Mouse (Mus musculus) neural tube, embryonic 12.5 days (tissue): ENCODE measurements around the gene Lcn2. TPM values are rescaled to one million over a fixed set of nuclear protein-coding genes. Genes with fewer than 3 reads are reported as not detected.

ENCODE experiments used
- ATAC-seq: fragments of 200-750 bp; cut with Nextera tagmentation; 2 replicates; pipeline ENCODE4 v1.8.0; 2017; ENCODE audit warnings: low read depth, mild to moderate bottlenecking, moderate TSS enrichment, moderate library complexity; ENCODE audit not compliant: low FRiP score
- H3K27ac ChIP-seq: fragments of 300-500 bp; sonication (generic); 2 replicates; pipeline ENCODE4 v1.5.1; 2016
- H3K27me3 ChIP-seq: fragments of 300-500 bp; sonication (generic); replicated peaks from 2 replicates; pipeline ENCODE4 v1.6.1; 2016; ENCODE audit warnings: mild to moderate bottlenecking
- H3K36me3 ChIP-seq: fragments of 300-500 bp; sonication (generic); 2 replicates; pipeline ENCODE4 v1.6.1; 2016; ENCODE audit warnings: mild to moderate bottlenecking
- H3K4me1 ChIP-seq: fragments of 300-500 bp; sonication (generic); 2 replicates; pipeline ENCODE4 v1.6.1; 2016
- H3K4me2 ChIP-seq: fragments of 300-500 bp; sonication (generic); replicated peaks from 2 replicates; pipeline ENCODE4 v1.6.1; 2016; ENCODE audit warnings: mild to moderate bottlenecking
- H3K4me3 ChIP-seq: fragments of 300-500 bp; sonication (generic); 2 replicates; pipeline ENCODE4 v1.5.1; 2016
- H3K9ac ChIP-seq: fragments of 300-500 bp; sonication (generic); 2 replicates; pipeline ENCODE4 v1.6.1; 2016; ENCODE audit warnings: mild to moderate bottlenecking
- H3K9me3 ChIP-seq: fragments of 300-500 bp; sonication (generic); 2 replicates; pipeline ENCODE4 v1.6.1; 2016; ENCODE audit warnings: mild to moderate bottlenecking
- WGBS: fragments of 180-500 bp; shearing (Covaris S2); methylation state at CpG from one replicate; pipeline ENCODE4 v1.1.7; 2016; 5-methylcytosine and 5-hydroxymethylcytosine counted together
- polyA plus RNA-seq: library from polyadenylated mRNA; unstranded; fragments of >200 nt; fragmentation: Nextera tagmentation; extraction: Ambion mirVana; gene quantifications from 2 replicates; pipeline ENCODE4 v1.2.1, GENCODE M21; 2016

Lcn2 gene
- polyA plus RNA-seq, 1 experiment from 2014 or later: 1.1 TPM

DNA sequence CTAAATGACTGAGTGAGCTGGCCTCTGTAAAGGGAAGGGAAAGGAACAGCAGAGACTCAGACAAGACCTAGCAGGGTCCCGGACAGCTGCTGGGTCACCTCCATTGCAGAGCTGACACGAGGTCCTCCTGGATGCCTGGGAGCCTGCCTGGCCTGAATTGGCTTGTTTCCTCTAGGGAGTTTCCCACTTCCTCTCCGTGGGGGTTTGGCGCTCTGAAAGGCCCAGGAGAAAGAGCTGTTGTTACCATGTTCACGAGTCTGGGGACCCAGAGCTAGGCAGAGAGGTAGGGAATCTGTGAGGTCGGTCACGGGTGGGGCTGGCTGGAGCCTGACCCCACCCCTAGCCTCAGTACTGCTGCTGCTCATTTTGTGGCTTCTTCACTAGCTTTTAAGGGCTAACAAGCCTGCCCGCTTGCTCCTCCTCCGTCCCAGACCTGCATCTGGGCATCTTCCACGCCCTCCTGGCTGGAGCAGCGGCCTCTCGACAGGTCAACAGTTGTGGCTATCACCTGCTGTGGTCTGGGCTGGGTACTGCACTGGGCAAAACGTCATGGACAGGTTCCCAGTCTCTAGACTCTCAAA lies 37.5 kb downstream of the Lcn2 start:
- Histone ChIP-seq H3K27me3 (0 out of 2 replicates have a peak, but pooled peaks cover 4% of the 10 kb centered on the region), H3K36me3 (no peaks in the 10 kb centered on the region), H3K4me2 (peak overlapping the region; percentile 89), H3K4me1 (peaks cover 32% of the 10 kb centered on the region), H3K9me3 (no peaks in the 10 kb centered on the region), H3K9ac (no peak overlapping the region; the same call in 1 of the 2 replicates), H3K4me3 (no peak overlapping the region), H3K27ac (no peak overlapping the region; the same call in 1 of the 2 replicates)
- WGBS: 51% methylated on average over 13 of the region's 13 CpGs
- no peak for ATAC-seq

DNA sequence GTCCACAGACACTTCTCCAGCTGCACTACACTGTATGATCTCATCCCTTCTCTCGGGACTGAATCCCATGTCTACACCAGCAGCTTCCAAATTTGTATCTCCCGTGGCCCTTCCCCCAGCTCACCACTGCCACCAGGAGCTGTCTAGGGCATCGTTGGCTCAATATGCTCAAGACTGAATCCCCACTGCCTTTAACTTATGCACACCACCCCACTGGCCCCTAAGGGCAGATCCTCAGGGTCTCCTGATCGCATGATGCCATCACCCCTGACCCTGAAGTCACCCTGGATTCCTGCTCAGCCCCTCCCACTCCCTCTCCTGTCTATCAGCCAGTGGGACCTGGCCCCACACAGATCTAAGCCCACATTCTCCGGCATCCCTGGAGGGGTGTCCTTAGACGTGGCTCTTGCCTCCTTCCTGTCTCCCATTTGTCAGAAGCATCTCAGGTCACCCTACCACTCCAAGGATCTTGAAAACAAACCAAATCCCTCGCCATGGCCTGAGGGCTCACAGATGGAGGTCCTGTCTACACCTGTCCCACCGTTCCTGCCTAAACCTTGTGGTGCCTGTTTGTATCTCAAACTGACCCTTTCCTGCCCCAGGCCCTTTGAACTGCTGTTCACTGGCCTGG lies 38.3 kb downstream of the Lcn2 start:
- 0 out of 2 replicates have a peak, but pooled peaks cover 4% of the 10 kb centered on the region for H3K27me3 ChIP-seq
- H3K4me1 ChIP-seq: peaks cover 32% of the 10 kb centered on the region
- H3K9ac ChIP-seq: no peak overlapping the region
- no peak overlapping the region for H3K4me3 ChIP-seq
- no peak for ATAC-seq
- H3K27ac ChIP-seq: no peak overlapping the region
- no peaks in the 10 kb centered on the region for H3K9me3 ChIP-seq
- WGBS: 69% methylated on average over 8 of the region's 8 CpGs
- H3K4me2 ChIP-seq: no peak overlapping the region
- no peaks in the 10 kb centered on the region for H3K36me3 ChIP-seq

DNA sequence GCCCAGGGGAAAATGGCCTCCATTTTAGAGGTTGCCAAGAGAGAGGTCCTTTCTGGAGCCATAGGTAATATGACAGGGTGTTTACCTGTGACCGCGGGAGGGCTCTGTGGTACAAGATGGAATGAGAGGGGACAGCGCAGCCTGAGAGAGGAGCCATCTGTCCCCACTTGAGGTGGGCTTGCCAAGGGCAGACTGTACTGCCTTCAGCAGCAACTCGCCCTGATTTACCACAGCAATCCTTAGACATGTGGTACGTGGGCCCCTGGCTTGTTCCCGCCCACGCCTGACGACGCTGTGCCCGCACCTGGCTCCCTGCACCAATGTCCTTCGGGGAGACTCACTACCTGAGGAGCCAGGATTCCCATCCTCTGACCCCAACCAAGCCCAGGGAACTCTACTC lies 39.7 kb downstream of the Lcn2 start:
- H3K9ac ChIP-seq: no peak overlapping the region
- no peaks in the 10 kb centered on the region for H3K9me3 ChIP-seq
- 0 out of 2 replicates have a peak, but pooled peaks cover 4% of the 10 kb centered on the region for H3K27me3 ChIP-seq
- 82% methylated on average over 11 of the region's 11 CpGs for WGBS
- H3K27ac ChIP-seq: no peak overlapping the region
- peaks cover 32% of the 10 kb centered on the region for H3K4me1 ChIP-seq
- no peak for ATAC-seq
- H3K4me2 ChIP-seq: no peak overlapping the region
- H3K4me3 ChIP-seq: no peak overlapping the region
- H3K36me3 ChIP-seq: no peaks in the 10 kb centered on the region

DNA sequence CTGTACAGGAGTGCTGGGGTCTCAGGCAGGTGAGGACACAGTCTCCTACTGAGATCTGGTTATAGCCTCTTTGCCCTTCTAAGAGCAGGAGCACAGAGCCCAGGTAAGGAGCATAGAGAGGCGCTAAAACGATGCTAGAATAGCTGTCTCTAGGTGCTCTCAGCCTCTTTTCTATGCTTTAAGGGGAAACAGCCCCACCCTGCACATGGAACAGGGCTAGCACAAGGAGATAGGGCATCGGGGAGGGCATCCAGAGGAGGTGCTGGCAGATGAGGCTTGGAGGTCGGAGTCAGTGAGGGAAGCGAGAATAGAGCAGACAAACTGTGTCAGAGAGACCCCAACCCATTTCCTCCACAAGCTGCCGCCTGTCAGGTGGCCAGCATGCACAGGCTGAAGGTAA lies 41.0 kb downstream of the Lcn2 start:
- no peaks in the 10 kb centered on the region for H3K36me3 ChIP-seq
- 0 out of 2 replicates have a peak, but pooled peaks cover 4% of the 10 kb centered on the region for H3K27me3 ChIP-seq
- no peak overlapping the region for H3K4me3 ChIP-seq
- H3K9me3 ChIP-seq: no peaks in the 10 kb centered on the region
- 76% methylated on average over 6 of the region's 6 CpGs for WGBS
- peaks cover 28% of the 10 kb centered on the region for H3K4me1 ChIP-seq
- no peak overlapping the region for H3K27ac ChIP-seq
- ATAC-seq: no peak
- no peak overlapping the region for H3K4me2 ChIP-seq
- no peak overlapping the region for H3K9ac ChIP-seq

DNA sequence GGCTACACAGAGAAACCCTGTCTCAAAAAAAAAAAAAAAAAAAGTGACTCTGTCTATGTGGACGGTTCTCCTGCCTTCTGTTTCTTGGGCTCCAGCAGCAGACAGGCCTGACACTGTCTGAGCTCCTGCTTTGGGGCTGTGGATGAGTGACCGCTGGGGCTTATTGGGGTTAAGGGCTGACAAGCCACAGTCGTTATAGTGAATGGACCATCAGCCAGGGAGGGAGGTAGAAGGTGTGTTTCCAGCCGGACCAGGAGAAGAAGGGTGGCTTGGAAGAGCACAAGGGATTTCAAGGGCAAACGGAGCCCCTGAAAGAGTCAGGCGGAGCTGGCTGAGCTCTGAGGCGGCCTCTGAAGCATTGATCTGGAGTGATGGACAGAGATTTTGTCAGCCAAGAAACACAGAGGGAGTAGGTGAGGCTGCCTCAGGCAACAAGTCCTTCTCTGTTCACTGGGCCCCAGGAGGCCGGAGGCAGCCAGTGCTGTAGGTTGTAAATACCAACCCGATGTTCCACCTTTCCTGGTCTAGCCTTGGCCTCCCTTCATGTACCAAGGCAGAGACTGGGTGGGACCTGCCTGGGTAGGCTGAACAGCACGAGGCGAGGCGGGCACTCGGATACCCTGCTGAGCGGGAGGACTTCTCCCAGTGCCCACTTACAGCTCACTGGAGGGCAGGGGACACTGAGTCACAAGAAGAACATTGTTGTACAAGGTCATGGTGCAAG lies 43.3 kb downstream of the Lcn2 start:
- H3K9me3 ChIP-seq: no peaks in the 10 kb centered on the region
- no peaks in the 10 kb centered on the region for H3K27me3 ChIP-seq
- peaks cover 8% of the 10 kb centered on the region for H3K4me1 ChIP-seq
- no peak overlapping the region for H3K27ac ChIP-seq
- peaks cover 4% of the 10 kb centered on the region; the same call in 1 of the 2 replicates for H3K36me3 ChIP-seq
- no peak overlapping the region for H3K4me3 ChIP-seq
- no peak overlapping the region for H3K4me2 ChIP-seq
- WGBS: 67% methylated on average over 14 of the region's 14 CpGs
- no peak overlapping the region for H3K9ac ChIP-seq
- no peak for ATAC-seq

DNA sequence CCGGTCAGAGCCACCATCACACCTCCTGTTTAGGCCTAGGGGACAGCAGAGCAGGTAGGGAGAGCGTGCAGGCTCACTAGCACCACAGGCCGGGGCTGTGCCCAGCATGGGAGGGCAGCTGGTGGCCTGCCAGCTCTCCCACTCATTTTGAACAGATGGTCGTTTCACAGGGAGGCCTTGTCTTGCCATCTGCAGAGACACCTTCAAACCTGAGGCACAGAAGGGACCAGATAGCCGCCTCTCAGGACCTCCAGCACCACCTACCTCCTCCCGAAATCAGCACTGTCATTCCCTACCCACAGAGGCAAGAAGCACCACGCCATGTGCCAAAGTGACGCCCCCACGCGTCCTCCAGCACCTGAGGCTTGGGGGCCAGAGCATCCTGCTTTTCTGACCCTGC lies 44.0 kb downstream of the Lcn2 start:
- H3K4me3 ChIP-seq: no peak overlapping the region
- no peak overlapping the region for H3K9ac ChIP-seq
- H3K9me3 ChIP-seq: no peaks in the 10 kb centered on the region
- H3K27me3 ChIP-seq: no peaks in the 10 kb centered on the region
- no peak overlapping the region for H3K4me2 ChIP-seq
- no peak overlapping the region for H3K27ac ChIP-seq
- peaks cover 6% of the 10 kb centered on the region for H3K4me1 ChIP-seq
- H3K36me3 ChIP-seq: peaks cover 5% of the 10 kb centered on the region; the same call in 1 of the 2 replicates
- ATAC-seq: no peak
- WGBS: 80% methylated on average over 10 of the region's 10 CpGs

DNA sequence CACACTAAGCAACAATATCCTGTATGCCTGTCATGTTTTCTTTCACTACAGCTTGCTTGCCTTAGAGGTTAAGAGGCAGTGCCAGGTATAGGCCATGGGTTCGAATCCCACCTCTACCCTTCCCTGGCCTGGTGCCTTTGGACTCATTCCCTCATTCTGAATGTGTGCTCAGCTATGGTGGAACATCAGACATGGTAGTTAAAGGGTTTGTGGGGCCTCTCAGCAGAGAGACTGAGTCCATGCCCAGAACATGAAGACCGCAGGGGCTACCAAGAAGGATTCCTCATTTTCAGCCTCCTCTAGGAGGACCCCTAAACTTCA lies 44.7 kb downstream of the Lcn2 start:
- WGBS: 94% methylated on average over 2 of the region's 2 CpGs
- Histone ChIP-seq H3K27me3 (no peaks in the 10 kb centered on the region), H3K9ac (no peak overlapping the region), H3K9me3 (no peaks in the 10 kb centered on the region), H3K4me1 (peaks cover 6% of the 10 kb centered on the region), H3K36me3 (peaks cover 5% of the 10 kb centered on the region; the same call in 1 of the 2 replicates), H3K27ac (no peak overlapping the region), H3K4me3 (no peak overlapping the region), H3K4me2 (no peak overlapping the region)
- ATAC-seq: no peak

DNA sequence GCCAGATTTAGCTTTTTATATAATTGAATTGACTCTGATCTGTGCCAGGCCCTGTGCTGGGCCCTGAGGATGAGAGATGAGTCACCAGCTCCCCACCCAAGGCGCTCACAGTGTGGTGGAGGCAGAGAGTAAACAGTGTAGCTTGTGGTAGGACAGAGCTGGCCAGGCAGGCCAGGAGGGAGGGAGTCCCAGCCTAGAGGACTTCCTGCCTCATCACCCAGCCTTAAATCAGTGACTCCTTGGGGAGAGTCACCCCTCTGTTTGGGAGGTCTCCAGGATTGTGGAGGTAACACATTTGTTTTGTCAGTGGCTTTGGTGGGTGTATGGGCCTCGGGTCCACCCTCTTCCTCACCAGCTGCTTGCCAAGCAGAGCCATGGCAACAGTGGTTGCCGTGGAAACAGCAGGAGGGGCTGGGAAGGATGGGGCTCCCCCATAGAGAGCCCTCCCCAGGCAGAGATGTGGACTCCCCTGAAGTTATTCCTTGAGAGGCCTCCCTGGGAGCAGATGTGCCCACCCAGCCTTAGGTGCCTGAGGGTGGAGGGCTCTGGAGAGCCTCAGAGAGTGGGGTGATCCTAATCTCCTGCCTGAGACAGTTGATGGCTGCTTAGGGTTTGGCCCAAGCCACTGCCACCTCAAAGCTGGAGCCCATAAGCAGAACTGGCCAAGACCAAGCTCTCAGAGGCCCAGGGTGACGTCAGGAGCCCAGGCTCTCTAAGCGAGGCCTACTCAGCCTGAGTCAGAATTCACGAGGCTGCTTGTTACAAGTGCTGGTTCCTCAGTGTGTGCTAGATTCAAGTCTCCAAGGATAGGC lies 45.3 kb downstream of the Lcn2 start:
- no peaks in the 10 kb centered on the region for H3K27me3 ChIP-seq
- no peak for ATAC-seq
- H3K27ac ChIP-seq: no peak overlapping the region
- peaks cover 6% of the 10 kb centered on the region for H3K4me1 ChIP-seq
- H3K36me3 ChIP-seq: peaks cover 9% of the 10 kb centered on the region; the same call in 1 of the 2 replicates
- no peaks in the 10 kb centered on the region for H3K9me3 ChIP-seq
- no peak overlapping the region for H3K4me2 ChIP-seq
- WGBS: 74% methylated on average over 6 of the region's 6 CpGs
- no peak overlapping the region for H3K9ac ChIP-seq
- no peak overlapping the region for H3K4me3 ChIP-seq

DNA sequence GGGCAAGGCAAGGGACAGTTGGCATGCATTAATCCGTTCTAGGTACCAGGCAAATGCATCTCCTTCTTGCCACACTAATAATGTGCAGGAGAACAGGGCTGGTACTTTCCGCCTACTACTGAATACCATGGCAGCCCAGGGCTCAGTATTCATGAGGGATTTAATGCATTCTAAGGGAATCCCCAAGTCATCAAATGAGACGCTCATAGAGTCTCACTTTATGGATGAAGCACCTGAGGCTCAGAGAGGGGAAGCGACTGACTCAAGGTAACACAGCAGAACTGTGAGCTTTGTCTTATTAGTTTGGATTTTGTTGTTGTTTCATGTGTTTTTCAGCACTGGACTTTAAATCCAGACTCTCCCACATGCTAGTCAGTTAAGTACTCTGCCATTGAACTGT lies 46.0 kb downstream of the Lcn2 start:
- H3K4me1 ChIP-seq: peaks cover 6% of the 10 kb centered on the region
- no peaks in the 10 kb centered on the region for H3K27me3 ChIP-seq
- no peaks in the 10 kb centered on the region for H3K9me3 ChIP-seq
- no peak overlapping the region for H3K9ac ChIP-seq
- no peak for ATAC-seq
- 85% methylated on average over 4 of the region's 4 CpGs for WGBS
- H3K27ac ChIP-seq: no peak overlapping the region
- H3K4me3 ChIP-seq: no peak overlapping the region
- no peak overlapping the region for H3K4me2 ChIP-seq
- H3K36me3 ChIP-seq: peaks cover 9% of the 10 kb centered on the region; the same call in 1 of the 2 replicates

DNA sequence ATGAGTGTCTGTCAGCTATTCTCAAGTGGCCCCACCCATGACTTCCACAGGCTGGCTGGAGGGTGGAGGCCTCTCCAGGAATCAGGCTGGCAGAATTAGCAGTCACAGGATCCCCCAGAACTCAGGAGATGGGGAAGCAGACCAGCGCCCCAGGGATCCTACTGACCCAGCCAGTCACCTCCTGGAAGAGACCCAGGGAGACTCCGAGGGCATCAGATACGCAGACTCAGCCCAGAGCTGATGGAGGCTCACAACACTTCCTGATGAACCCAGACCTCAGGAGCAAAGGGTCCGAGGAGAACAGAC lies 46.5 kb downstream of the Lcn2 start:
- no peak overlapping the region for H3K4me2 ChIP-seq
- 84% methylated on average over 4 of the region's 4 CpGs for WGBS
- no peak for ATAC-seq
- H3K36me3 ChIP-seq: peaks cover 9% of the 10 kb centered on the region; the same call in 1 of the 2 replicates
- H3K4me3 ChIP-seq: no peak overlapping the region
- H3K27ac ChIP-seq: no peak overlapping the region
- H3K4me1 ChIP-seq: peaks cover 6% of the 10 kb centered on the region
- H3K9me3 ChIP-seq: no peaks in the 10 kb centered on the region
- no peaks in the 10 kb centered on the region for H3K27me3 ChIP-seq
- no peak overlapping the region for H3K9ac ChIP-seq

DNA sequence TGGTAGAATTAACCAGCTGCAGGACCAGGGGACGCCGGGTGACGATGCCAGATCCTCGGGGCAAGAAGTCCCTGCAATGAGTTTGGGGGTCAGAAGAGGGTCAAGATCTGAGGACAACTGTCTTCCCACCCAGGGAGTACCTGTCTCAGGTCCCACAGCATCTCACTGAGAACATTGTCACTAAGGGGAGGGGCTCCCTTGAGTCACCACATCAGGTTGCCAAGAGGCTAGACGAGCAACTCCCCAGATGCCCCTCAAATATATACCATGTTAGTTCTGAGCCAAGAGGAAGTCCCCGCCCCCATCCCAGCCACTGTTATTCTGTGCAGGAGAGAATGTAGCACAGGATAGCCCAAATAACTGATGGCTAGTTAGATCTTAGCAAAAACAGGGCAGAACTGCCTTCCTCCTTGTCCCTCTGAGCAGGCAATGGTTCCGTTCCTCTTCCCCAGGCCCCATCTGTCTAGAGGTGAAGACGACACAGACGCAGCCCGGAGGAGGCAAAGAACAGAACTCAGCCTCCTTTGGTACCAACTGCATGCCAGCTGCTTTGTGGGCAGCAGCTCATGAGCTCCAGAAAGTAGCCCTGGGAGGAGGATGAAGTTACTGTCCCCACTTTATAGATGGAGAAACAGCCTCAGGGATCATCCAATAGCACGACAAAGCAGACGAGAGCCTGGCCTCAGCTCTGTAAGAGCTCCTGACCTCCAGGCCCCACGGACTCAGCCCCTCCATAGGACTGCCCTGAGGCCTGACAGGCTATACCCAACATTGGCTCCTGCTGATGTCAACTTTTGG lies 47.0 kb downstream of the Lcn2 start:
- no peak overlapping the region for H3K4me2 ChIP-seq
- H3K4me3 ChIP-seq: no peak overlapping the region
- ATAC-seq: no peak
- peaks cover 12% of the 10 kb centered on the region; the same call in 1 of the 2 replicates for H3K36me3 ChIP-seq
- H3K9me3 ChIP-seq: no peaks in the 10 kb centered on the region
- no peak overlapping the region for H3K9ac ChIP-seq
- no peak overlapping the region for H3K27ac ChIP-seq
- H3K27me3 ChIP-seq: no peaks in the 10 kb centered on the region
- WGBS: 83% methylated on average over 13 of the region's 13 CpGs
- peaks cover 6% of the 10 kb centered on the region for H3K4me1 ChIP-seq
